19 mouse cellular contexts compared by ENCODE assay signal in genomic region chr14:77017211-77017610, GRCm38 (mm10). TPM values are rescaled to one million over a fixed set of nuclear protein-coding genes. Genes with fewer than 3 reads are reported as not detected.
A peak's percentile ranks its signal among the peaks of the same experiment; 100 is the strongest.
DNase-seq lines count a peak whose midpoint lies in the region; ATAC-seq and TF ChIP-seq lines count a peak whose summit lies in the region.
"Had no signal": no experiment of that assay in that cellular context is flagged by ENCODE, and none has a peak within 500 bp of the region (broad histone marks: within the 10 kb centered on the region; RNA-seq: fewer than 3 reads in every experiment).

No protein-coding gene starts in this region.

- no peak for DNase-seq in heart, postnatal 0 days (ENCODE audit: low spot score)
- DNase-seq in heart, adult 11 months = no peak
- DNase-seq in spleen, postnatal 10 days (ENCODE audit: low spot score in 2 of 2) = no peak
- DNase-seq in hindbrain, embryonic 11.5 days (ENCODE audit: low spot score) = no peak
- DNase-seq in embryo, embryonic 10 days (ENCODE audit: low spot score) = no peak
- DNase-seq: adrenal gland, postnatal 14 days; cerebellum, adult 8-10 months; forebrain, postnatal 0 days; gastrocnemius, postnatal 14 days; lung, postnatal 10 days; retina, postnatal 1 day; thymus, postnatal 4 days had no signal

- H3K9ac ChIP-seq in heart, postnatal 0 days (replicated peaks; ENCODE audit: low read depth, low read length) = no peak overlapping the region
- no peak overlapping the region for H3K9ac ChIP-seq in intestine, postnatal 0 days (ENCODE audit: low read depth, low read length)
- H3K9ac ChIP-seq in hindbrain, embryonic 11.5 days (ENCODE audit: low read depth, low read length) = no peak overlapping the region
- H3K9ac ChIP-seq: forebrain, postnatal 0 days; neural tube, embryonic 15.5 days had no signal

- H3K27ac ChIP-seq in heart, postnatal 0 days (ENCODE audit: low read depth) = no peak overlapping the region
- H3K27ac ChIP-seq in intestine, postnatal 0 days (ENCODE audit: low read depth, low read length) = 0 out of 2 replicates have a peak overlapping the region, but pooled peaks have one; percentile 46
- no peak overlapping the region for H3K27ac ChIP-seq in hindbrain, embryonic 11.5 days (ENCODE audit: low read depth, low read length)
- H3K27ac ChIP-seq: kidney, postnatal 0 days; midbrain, embryonic 10.5 days; neural tube, embryonic 15.5 days had no signal

- H3K4me1 ChIP-seq in heart, postnatal 0 days (ENCODE audit: control insufficient read depth, insufficient read depth) = no peaks in the 10 kb centered on the region
- no peaks in the 10 kb centered on the region for H3K4me1 ChIP-seq in intestine, postnatal 0 days (replicated peaks; ENCODE audit: control insufficient read depth, insufficient read depth, low read length)
- no peaks in the 10 kb centered on the region for H3K4me1 ChIP-seq in hindbrain, embryonic 11.5 days (replicated peaks; ENCODE audit: control insufficient read depth, insufficient read depth, low read length)
- H3K4me1 ChIP-seq: neural tube, embryonic 15.5 days had no signal

- no peak for TF ChIP-seq CTCF in heart, postnatal 0 days (IDR thresholded peaks at IDR 0.05; ENCODE audit: low read depth)
- TF ChIP-seq CTCF in intestine, postnatal 0 days (IDR thresholded peaks at IDR 0.05; ENCODE audit: low read depth) = no peak

- no peaks in the 10 kb centered on the region for H3K36me3 ChIP-seq in heart, postnatal 0 days (replicated peaks; ENCODE audit: control insufficient read depth, insufficient read depth, low read length)
- H3K36me3 ChIP-seq in intestine, postnatal 0 days (ENCODE audit: control insufficient read depth, insufficient read depth) = no peaks in the 10 kb centered on the region
- no peaks in the 10 kb centered on the region for H3K36me3 ChIP-seq in hindbrain, embryonic 11.5 days (ENCODE audit: control insufficient read depth, insufficient read depth, low read length)
- H3K36me3 ChIP-seq: midbrain, embryonic 10.5 days; neural tube, embryonic 15.5 days had no signal

- TF ChIP-seq EP300 in heart, postnatal 0 days (IDR thresholded peaks at IDR 0.05; ENCODE audit: low read depth) = no peak

- H3K4me3 ChIP-seq in heart, postnatal 0 days (ENCODE audit: low read depth, low read length) = no peak overlapping the region
- H3K4me3 ChIP-seq in intestine, postnatal 0 days (ENCODE audit: low read depth, low read length) = 0 out of 2 replicates have a peak overlapping the region, but pooled peaks have one; percentile 9
- no peak overlapping the region for H3K4me3 ChIP-seq in hindbrain, embryonic 11.5 days (ENCODE audit: low read depth, low read length)
- H3K4me3 ChIP-seq: midbrain, embryonic 10.5 days; neural tube, embryonic 15.5 days had no signal

- H3K9me3 ChIP-seq in heart, postnatal 0 days (replicated peaks; ENCODE audit: control insufficient read depth, low read length) = no peaks in the 10 kb centered on the region
- no peaks in the 10 kb centered on the region for H3K9me3 ChIP-seq in intestine, postnatal 0 days (ENCODE audit: control insufficient read depth)
- H3K9me3 ChIP-seq in hindbrain, embryonic 11.5 days (ENCODE audit: control insufficient read depth, low read length) = no peaks in the 10 kb centered on the region
- H3K9me3 ChIP-seq: midbrain, embryonic 10.5 days; neural tube, embryonic 15.5 days had no signal

- WGBS in heart, postnatal 0 days = 49% methylated on average over 6 of the region's 6 CpGs
- 37% methylated on average over 6 of the region's 6 CpGs for WGBS in intestine, postnatal 0 days
- WGBS in hindbrain, embryonic 11.5 days = 84% methylated on average over 6 of the region's 6 CpGs

- no peak for ATAC-seq in heart, postnatal 0 days (ENCODE audit: insufficient read depth, low read depth)
- 0 out of 2 replicates have a peak, but pooled peaks have one; percentile 42 for ATAC-seq in common myeloid progenitor, adult 5-6 weeks (replicated peaks; ENCODE audit: low read depth, poor library complexity, severe bottlenecking)
- ATAC-seq in intestine, postnatal 0 days = peak; percentile 95
- peak; percentile 48; the same call in 1 of the 2 replicates for ATAC-seq in megakaryocyte progenitor cell, adult 5-6 weeks (replicated peaks; ENCODE audit: poor library complexity)
- no peak for ATAC-seq in hindbrain, embryonic 11.5 days (ENCODE audit: low FRiP score)
- ATAC-seq: forebrain, postnatal 0 days had no signal

- H3K4me2 ChIP-seq in heart, postnatal 0 days (ENCODE audit: low read depth, low read length) = 0 out of 2 replicates have a peak overlapping the region, but pooled peaks have one; percentile 1
- peak overlapping the region; percentile 62 for H3K4me2 ChIP-seq in intestine, postnatal 0 days (replicated peaks; ENCODE audit: low read depth)
- H3K4me2 ChIP-seq in hindbrain, embryonic 11.5 days (replicated peaks; ENCODE audit: low read depth, low read length) = no peak overlapping the region
- H3K4me2 ChIP-seq: neural tube, embryonic 15.5 days had no signal

- H3K27me3 ChIP-seq in heart, postnatal 0 days (ENCODE audit: control insufficient read depth, insufficient read depth, low read length) = no peaks in the 10 kb centered on the region
- no peaks in the 10 kb centered on the region for H3K27me3 ChIP-seq in intestine, postnatal 0 days (replicated peaks; ENCODE audit: control insufficient read depth, insufficient read depth, low read length)
- H3K27me3 ChIP-seq in hindbrain, embryonic 11.5 days (ENCODE audit: control insufficient read depth, insufficient read depth, low read length) = no peaks in the 10 kb centered on the region
- H3K27me3 ChIP-seq: CH12.LX; neural tube, embryonic 15.5 days had no signal

RNA-seq across cellular contexts. Expression of gene Ccdc122, which starts 19.4 kb away (rescaled TPM):
- 1.6 and 3.1 TPM in 2 replicates for total RNA-seq in heart, postnatal 0 days (2014; rRNA removed; ENCODE audit: low replicate concordance)
- polyA plus RNA-seq in heart, postnatal 0 days (2015; fragmentation: Nextera tagmentation; extraction: Ambion mirVana) = 1.7 and 2.0 TPM in 2 replicates
- total RNA-seq in common myeloid progenitor, adult 5-6 weeks (2017) = 19.4 and 26.2 TPM in 2 replicates
- polyA plus RNA-seq in intestine, postnatal 0 days (2015; fragmentation: Nextera tagmentation; extraction: Ambion mirVana) = 15.0 and 16.5 TPM in 2 replicates
- 14.8 and 15.3 TPM in 2 replicates for total RNA-seq in megakaryocyte progenitor cell, adult 5-6 weeks (2015)
- 12.1 and 19.2 TPM in 2 replicates for total RNA-seq in megakaryocyte progenitor cell, adult 5-6 weeks (2017)
- polyA plus RNA-seq in hindbrain, embryonic 11.5 days (2014; fragmentation: Nextera tagmentation; extraction: Ambion mirVana) = 1.4 and 1.6 TPM in 2 replicates

RNA-seq across cellular contexts. Expression of gene Lacc1, which starts 19.5 kb away (rescaled TPM):
- 0.50 and 0.81 TPM in 2 replicates for total RNA-seq in heart, postnatal 0 days (2014; rRNA removed; ENCODE audit: low replicate concordance)
- 1.6 TPM in 2 replicates for polyA plus RNA-seq in heart, postnatal 0 days (2015; fragmentation: Nextera tagmentation; extraction: Ambion mirVana)
- 8.4 and 10.0 TPM in 2 replicates for total RNA-seq in common myeloid progenitor, adult 5-6 weeks (2017)
- polyA plus RNA-seq in intestine, postnatal 0 days (2015; fragmentation: Nextera tagmentation; extraction: Ambion mirVana) = 8.1 and 10.3 TPM in 2 replicates
- total RNA-seq in megakaryocyte progenitor cell, adult 5-6 weeks (2015) = 16.8 and 17.1 TPM in 2 replicates
- 7.4 and 11.0 TPM in 2 replicates for total RNA-seq in megakaryocyte progenitor cell, adult 5-6 weeks (2017)
- 4.3 and 4.9 TPM in 2 replicates for polyA plus RNA-seq in hindbrain, embryonic 11.5 days (2014; fragmentation: Nextera tagmentation; extraction: Ambion mirVana)

Comparison
In these comparisons a context has a peak if more than half of its experiments do, and no peak if none do; other contexts are left out.
1. ATAC-seq: peak in common myeloid progenitor, adult 5-6 weeks (single experiment), intestine, postnatal 0 days (single experiment) and megakaryocyte progenitor cell, adult 5-6 weeks (single experiment); none in heart, postnatal 0 days (single experiment) and hindbrain, embryonic 11.5 days (single experiment).